Mouse (Mus musculus): Measurements from ENCODE around the gene Etnk2. TPM values are rescaled to one million over a fixed set of nuclear protein-coding genes. Genes with fewer than 3 reads are reported as not detected.

Etnk2 gene
- polyA plus RNA-seq, 1 experiment from 2014 or later, result 3.4 TPM

- Histone ChIP-seq H3K27ac (ENCODE audit: low read length) (no peak overlapping the region), H3K4me2 (ENCODE audit: low read depth, low read length) (no peak overlapping the region), H3K27me3 (ENCODE audit: control insufficient read depth, insufficient read depth, low read depth, low read length) (no peaks in the 10 kb centered on the region), H3K9me3 (ENCODE audit: control insufficient read depth, low read length) (no peaks in the 10 kb centered on the region), H3K9ac (ENCODE audit: low read length) (peak overlapping the region; percentile 40; the same call in 1 of the 2 replicates), H3K4me3 (ENCODE audit: low read length) (no peak overlapping the region), H3K36me3 (ENCODE audit: control insufficient read depth, insufficient read depth, low read length) (peaks cover 13% of the 10 kb centered on the region), H3K4me1 (replicated peaks; ENCODE audit: control insufficient read depth, insufficient read depth, low read length) (peaks cover 3% of the 10 kb centered on the region; the same call in 1 of the 2 replicates)
- ATAC-seq (ENCODE audit: low read depth), result peak; percentile 15; the same call in 1 of the 2 replicates
- WGBS, result 34% methylated on average over 9 of the region's 9 CpGs
Observed at GRCm38 (mm10) chr1:133385506-133385905, 22.1 kb downstream of the Etnk2 start.

DNA sequence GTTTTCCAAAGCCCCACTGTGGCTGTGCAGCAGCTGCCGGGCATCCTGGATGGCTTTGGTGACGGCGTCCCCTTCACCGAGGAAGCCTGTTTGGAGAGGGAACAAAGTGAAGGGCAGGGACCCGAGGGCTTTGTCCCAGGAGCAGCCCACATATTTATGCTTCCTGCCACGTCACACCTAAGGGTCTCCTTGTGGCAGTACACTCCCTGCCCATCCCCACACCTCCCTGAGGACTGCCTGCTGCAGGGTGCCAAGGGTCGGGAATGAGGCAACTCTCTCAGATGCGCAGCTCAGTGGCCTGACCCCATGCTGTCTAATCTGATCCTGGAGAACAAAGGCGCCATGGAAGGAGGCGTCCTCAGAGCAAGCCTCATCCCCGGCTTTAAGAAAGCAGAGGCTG is 22.8 kb downstream of the Etnk2 start:
- no peaks in the 10 kb centered on the region for H3K27me3 ChIP-seq (ENCODE audit: control insufficient read depth, insufficient read depth, low read depth, low read length)
- no peak overlapping the region for H3K4me3 ChIP-seq (ENCODE audit: low read length)
- WGBS, result 57% methylated on average over 11 of the region's 11 CpGs
- no peak overlapping the region for H3K9ac ChIP-seq (ENCODE audit: low read length)
- no peak overlapping the region for H3K27ac ChIP-seq (ENCODE audit: low read length)
- no peak overlapping the region for H3K4me2 ChIP-seq (ENCODE audit: low read depth, low read length)
- 0 out of 2 replicates have a peak, but pooled peaks cover 3% of the 10 kb centered on the region for H3K4me1 ChIP-seq (replicated peaks; ENCODE audit: control insufficient read depth, insufficient read depth, low read length)
- H3K36me3 ChIP-seq (ENCODE audit: control insufficient read depth, insufficient read depth, low read length), result peaks cover 14% of the 10 kb centered on the region
- no peaks in the 10 kb centered on the region for H3K9me3 ChIP-seq (ENCODE audit: control insufficient read depth, low read length)
- no peak for ATAC-seq (ENCODE audit: low read depth)

DNA sequence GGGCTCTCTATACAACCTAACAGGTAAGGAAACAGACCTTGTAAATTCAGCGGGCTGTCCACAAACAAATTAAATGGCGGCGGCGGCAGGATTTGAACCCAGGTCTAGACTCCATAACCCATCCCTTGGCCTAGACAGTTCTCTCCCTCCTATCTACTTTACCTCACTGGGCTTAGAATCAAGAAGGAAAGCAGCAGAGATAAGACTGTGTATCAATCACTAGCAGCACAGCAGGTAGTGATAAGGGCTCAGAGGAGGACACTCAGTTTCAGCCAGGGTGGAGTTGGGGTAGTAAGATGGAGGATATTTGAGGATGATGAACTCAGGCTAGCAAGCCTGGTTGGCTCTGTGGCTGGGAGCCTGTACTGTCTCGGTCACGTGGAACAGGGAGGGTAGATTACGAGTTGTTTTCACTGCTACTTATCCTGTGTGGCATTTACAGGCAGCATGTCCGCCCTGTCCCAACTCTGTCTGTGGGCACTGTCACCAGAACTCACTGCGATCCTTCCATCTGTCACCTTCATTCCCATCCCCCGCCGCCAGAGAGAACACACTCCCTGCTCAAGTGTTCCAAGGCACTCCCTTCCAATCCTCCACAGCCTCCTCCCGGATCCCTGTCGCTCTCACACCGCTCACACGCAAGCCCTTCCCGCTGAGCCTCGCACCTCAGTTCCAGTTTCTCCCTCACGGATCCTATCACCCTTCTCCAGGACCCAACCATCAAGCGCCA is 24.3 kb downstream of the Etnk2 start:
- ATAC-seq (ENCODE audit: low read depth), result no peak
- Histone ChIP-seq H3K9me3 (ENCODE audit: control insufficient read depth, low read length) (no peaks in the 10 kb centered on the region), H3K9ac (ENCODE audit: low read length) (no peak overlapping the region), H3K4me1 (replicated peaks; ENCODE audit: control insufficient read depth, insufficient read depth, low read length) (0 out of 2 replicates have a peak, but pooled peaks cover 3% of the 10 kb centered on the region), H3K4me2 (ENCODE audit: low read depth, low read length) (no peak overlapping the region), H3K27me3 (ENCODE audit: control insufficient read depth, insufficient read depth, low read depth, low read length) (no peaks in the 10 kb centered on the region), H3K4me3 (ENCODE audit: low read length) (no peak overlapping the region), H3K27ac (ENCODE audit: low read length) (no peak overlapping the region), H3K36me3 (ENCODE audit: control insufficient read depth, insufficient read depth, low read length) (peaks cover 23% of the 10 kb centered on the region)
- 52% methylated on average over 19 of the region's 19 CpGs for WGBS

GRCm38 (mm10) chr1:133394702-133395101 is 31.3 kb downstream of the Etnk2 start:
- Histone ChIP-seq H3K9me3 (ENCODE audit: control insufficient read depth, low read length) (no peaks in the 10 kb centered on the region), H3K4me2 (ENCODE audit: low read depth, low read length) (no peak overlapping the region), H3K36me3 (ENCODE audit: control insufficient read depth, insufficient read depth, low read length) (peaks cover 19% of the 10 kb centered on the region), H3K4me1 (replicated peaks; ENCODE audit: control insufficient read depth, insufficient read depth, low read length) (peaks cover 7% of the 10 kb centered on the region), H3K27me3 (ENCODE audit: control insufficient read depth, insufficient read depth, low read depth, low read length) (no peaks in the 10 kb centered on the region), H3K9ac (ENCODE audit: low read length) (no peak overlapping the region), H3K4me3 (ENCODE audit: low read length) (no peak overlapping the region), H3K27ac (ENCODE audit: low read length) (no peak overlapping the region)
- 67% methylated on average over 4 of the region's 4 CpGs for WGBS
- ATAC-seq (ENCODE audit: low read depth), result no peak

DNA sequence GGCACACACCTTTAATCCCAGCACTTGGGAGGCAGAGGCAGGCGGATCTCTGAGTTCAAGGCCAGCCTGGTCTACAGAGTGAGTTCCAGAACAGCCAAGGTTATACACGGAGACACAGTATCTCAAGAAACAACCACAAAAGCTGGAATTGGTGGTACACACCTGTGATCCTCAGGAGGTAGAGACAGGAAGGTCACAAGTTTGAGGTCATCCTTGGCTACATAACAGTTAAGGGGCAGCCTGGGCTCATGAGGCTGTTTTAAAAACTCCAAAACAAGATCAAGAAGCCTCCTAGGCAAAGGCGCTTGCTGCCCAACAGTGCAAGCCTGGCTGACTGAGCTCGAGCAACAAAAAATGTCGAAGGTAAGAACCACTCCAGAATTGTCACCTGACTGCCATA is 33.3 kb downstream of the Etnk2 start:
- H3K9ac ChIP-seq (ENCODE audit: low read length), result no peak overlapping the region
- no peak overlapping the region for H3K27ac ChIP-seq (ENCODE audit: low read length)
- WGBS, result 87% methylated on average over 5 of the region's 5 CpGs
- no peak overlapping the region for H3K4me2 ChIP-seq (ENCODE audit: low read depth, low read length)
- peaks cover 6% of the 10 kb centered on the region for H3K36me3 ChIP-seq (ENCODE audit: control insufficient read depth, insufficient read depth, low read length)
- no peaks in the 10 kb centered on the region for H3K27me3 ChIP-seq (ENCODE audit: control insufficient read depth, insufficient read depth, low read depth, low read length)
- peaks cover 14% of the 10 kb centered on the region for H3K4me1 ChIP-seq (replicated peaks; ENCODE audit: control insufficient read depth, insufficient read depth, low read length)
- no peaks in the 10 kb centered on the region for H3K9me3 ChIP-seq (ENCODE audit: control insufficient read depth, low read length)
- no peak for ATAC-seq (ENCODE audit: low read depth)
- no peak overlapping the region for H3K4me3 ChIP-seq (ENCODE audit: low read length)

GRCm38 (mm10) chr1:133397094-133397482 is 33.7 kb downstream of the Etnk2 start:
- Histone ChIP-seq H3K9me3 (ENCODE audit: control insufficient read depth, low read length) (no peaks in the 10 kb centered on the region), H3K36me3 (ENCODE audit: control insufficient read depth, insufficient read depth, low read length) (peaks cover 3% of the 10 kb centered on the region; the same call in 1 of the 2 replicates), H3K4me1 (replicated peaks; ENCODE audit: control insufficient read depth, insufficient read depth, low read length) (peaks cover 14% of the 10 kb centered on the region), H3K4me3 (ENCODE audit: low read length) (no peak overlapping the region), H3K4me2 (ENCODE audit: low read depth, low read length) (no peak overlapping the region), H3K27ac (ENCODE audit: low read length) (peak overlapping the region; percentile 55), H3K9ac (ENCODE audit: low read length) (no peak overlapping the region), H3K27me3 (ENCODE audit: control insufficient read depth, insufficient read depth, low read depth, low read length) (no peaks in the 10 kb centered on the region)
- 80% methylated on average over 5 of the region's 5 CpGs for WGBS
- 0 out of 2 replicates have a peak, but pooled peaks have one; percentile 3 for ATAC-seq (ENCODE audit: low read depth)

GRCm38 (mm10) chr1:133397483-133398237 is 34.3 kb downstream of the Etnk2 start:
- peak; percentile 70 for ATAC-seq (ENCODE audit: low read depth)
- Histone ChIP-seq H3K9ac (ENCODE audit: low read length) (peak overlapping the region; percentile 38; the same call in 1 of the 2 replicates), H3K4me2 (ENCODE audit: low read depth, low read length) (no peak overlapping the region), H3K9me3 (ENCODE audit: control insufficient read depth, low read length) (no peaks in the 10 kb centered on the region), H3K27ac (ENCODE audit: low read length) (peak overlapping the region; percentile 60), H3K27me3 (ENCODE audit: control insufficient read depth, insufficient read depth, low read depth, low read length) (no peaks in the 10 kb centered on the region), H3K4me3 (ENCODE audit: low read length) (no peak overlapping the region), H3K4me1 (replicated peaks; ENCODE audit: control insufficient read depth, insufficient read depth, low read length) (peaks cover 14% of the 10 kb centered on the region), H3K36me3 (ENCODE audit: control insufficient read depth, insufficient read depth, low read length) (peaks cover 3% of the 10 kb centered on the region; the same call in 1 of the 2 replicates)
- WGBS, result 21% methylated on average over 17 of the region's 17 CpGs

DNA sequence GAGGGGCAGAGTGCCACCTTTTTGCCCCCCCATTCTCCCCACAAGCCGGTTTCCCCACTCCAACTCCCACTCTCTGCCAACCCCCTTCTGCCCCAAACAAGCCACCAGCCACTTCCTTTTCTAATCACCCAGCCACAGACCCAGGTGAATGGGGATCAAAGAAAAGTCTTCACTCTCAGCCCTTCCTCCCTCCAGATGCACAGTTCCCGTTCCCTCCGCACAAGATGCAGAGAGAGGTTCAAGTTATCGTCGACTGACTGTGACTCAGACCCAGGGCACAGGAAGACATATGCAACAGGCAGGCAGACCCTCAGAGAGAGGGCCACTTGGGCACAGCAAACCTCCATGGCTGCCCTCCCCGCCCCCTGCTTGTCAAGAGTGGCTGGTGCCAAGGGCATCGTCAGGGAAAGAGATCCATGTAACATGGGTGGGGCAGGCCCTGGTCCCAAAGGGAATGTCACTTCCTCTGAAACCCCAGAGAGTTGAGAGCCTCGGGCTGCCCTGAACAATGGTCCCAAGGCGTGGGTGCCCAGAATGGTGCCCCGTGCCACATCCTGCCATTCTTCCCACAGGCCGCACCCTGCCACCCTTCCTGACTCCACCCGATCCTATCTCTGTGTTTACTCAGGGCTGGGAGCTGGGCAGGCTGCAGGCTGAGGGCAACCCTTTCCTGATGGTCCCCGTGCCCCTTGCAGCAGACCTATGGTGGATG is 36.8 kb downstream of the Etnk2 start:
- ATAC-seq (ENCODE audit: low read depth), result peak; percentile 65
- no peaks in the 10 kb centered on the region for H3K36me3 ChIP-seq (ENCODE audit: control insufficient read depth, insufficient read depth, low read length)
- WGBS, result 51% methylated on average over 13 of the region's 13 CpGs
- H3K27ac ChIP-seq (ENCODE audit: low read length), result peak overlapping the region; percentile 52
- H3K27me3 ChIP-seq (ENCODE audit: control insufficient read depth, insufficient read depth, low read depth, low read length), result no peaks in the 10 kb centered on the region
- H3K4me3 ChIP-seq (ENCODE audit: low read length), result no peak overlapping the region
- H3K9ac ChIP-seq (ENCODE audit: low read length), result no peak overlapping the region
- peaks cover 14% of the 10 kb centered on the region for H3K4me1 ChIP-seq (replicated peaks; ENCODE audit: control insufficient read depth, insufficient read depth, low read length)
- H3K4me2 ChIP-seq (ENCODE audit: low read depth, low read length), result no peak overlapping the region
- no peaks in the 10 kb centered on the region for H3K9me3 ChIP-seq (ENCODE audit: control insufficient read depth, low read length)

DNA sequence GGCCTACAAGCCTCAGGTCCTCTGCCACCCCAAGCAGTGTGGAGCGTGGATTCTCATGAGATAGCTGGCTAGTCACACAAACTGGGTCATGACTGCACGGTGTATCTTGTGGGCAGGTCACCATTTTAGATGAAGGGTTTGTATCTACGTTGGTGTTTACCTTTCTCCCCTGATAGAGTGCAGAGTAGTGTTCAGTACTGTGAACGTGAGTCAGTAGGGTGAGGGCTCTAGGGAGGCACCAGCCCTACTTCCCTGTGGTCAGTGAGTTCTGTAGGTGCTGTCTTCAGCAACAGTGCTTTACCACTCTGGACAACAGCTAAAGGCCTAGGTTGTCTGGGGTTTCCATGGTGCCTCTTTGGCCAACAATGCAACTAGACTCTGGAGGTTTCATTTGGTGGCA is 40.6 kb downstream of the Etnk2 start:
- no peaks in the 10 kb centered on the region for H3K9me3 ChIP-seq (ENCODE audit: control insufficient read depth, low read length)
- no peak for ATAC-seq (ENCODE audit: low read depth)
- H3K27ac ChIP-seq (ENCODE audit: low read length), result no peak overlapping the region
- no peaks in the 10 kb centered on the region for H3K36me3 ChIP-seq (ENCODE audit: control insufficient read depth, insufficient read depth, low read length)
- H3K4me2 ChIP-seq (ENCODE audit: low read depth, low read length), result no peak overlapping the region
- H3K4me1 ChIP-seq (replicated peaks; ENCODE audit: control insufficient read depth, insufficient read depth, low read length), result peaks cover 17% of the 10 kb centered on the region
- WGBS, result 51% methylated on average over 4 of the region's 4 CpGs
- no peaks in the 10 kb centered on the region for H3K27me3 ChIP-seq (ENCODE audit: control insufficient read depth, insufficient read depth, low read depth, low read length)
- H3K9ac ChIP-seq (ENCODE audit: low read length), result no peak overlapping the region
- no peak overlapping the region for H3K4me3 ChIP-seq (ENCODE audit: low read length)

All from lung, embryonic 16.5 days (tissue).